Mouse (Mus musculus) midbrain, embryonic 11.5 days (tissue): ENCODE measurements around the gene Mylk3. TPM values are rescaled to one million over a fixed set of nuclear protein-coding genes. Genes with fewer than 3 reads are reported as not detected.

ENCODE experiments used
- ATAC-seq: fragments of 200-750 bp; cut with Nextera tagmentation; 2 replicates; pipeline ENCODE4 v1.8.0; 2017; ENCODE audit warnings: moderate TSS enrichment, moderate library complexity; ENCODE audit not compliant: low FRiP score
- DNase-seq: peaks from one replicate; pipeline ENCODE4 v3.0.0; 2015; ENCODE audit warnings: low spot score; ENCODE audit errors: missing footprints
- H3K27ac ChIP-seq: fragments of 300-500 bp; sonication (generic); 2 replicates; pipeline ENCODE4 v1.5.1; 2014; ENCODE audit warnings: low read depth, low read length
- H3K27me3 ChIP-seq: fragments of 300-500 bp; sonication (generic); 2 replicates; pipeline ENCODE4 v1.6.1; 2014; ENCODE audit warnings: mild to moderate bottlenecking, low read length, moderate library complexity, mixed read lengths; ENCODE audit not compliant: control insufficient read depth, insufficient read depth
- H3K36me3 ChIP-seq: fragments of 300-500 bp; sonication (generic); 2 replicates; pipeline ENCODE4 v1.6.1; 2014; ENCODE audit warnings: mild to moderate bottlenecking, low read length, moderate library complexity, mixed read lengths; ENCODE audit not compliant: control insufficient read depth, insufficient read depth
- H3K4me1 ChIP-seq: fragments of 300-500 bp; sonication (generic); 2 replicates; pipeline ENCODE4 v1.6.1; 2014; ENCODE audit warnings: low read length; ENCODE audit not compliant: control insufficient read depth, insufficient read depth
- H3K4me2 ChIP-seq: fragments of 300-500 bp; sonication (generic); 2 replicates; pipeline ENCODE4 v1.6.1; 2014; ENCODE audit warnings: mild to moderate bottlenecking, moderate library complexity
- H3K4me3 ChIP-seq: fragments of 300-500 bp; sonication (generic); 2 replicates; pipeline ENCODE4 v1.5.1; 2014; ENCODE audit warnings: low read depth, low read length
- H3K9ac ChIP-seq: fragments of 300-500 bp; sonication (generic); 2 replicates; pipeline ENCODE4 v1.6.1; 2014; ENCODE audit warnings: low read length
- H3K9me3 ChIP-seq: fragments of 300-500 bp; sonication (generic); 2 replicates; pipeline ENCODE4 v1.6.1; 2016; ENCODE audit warnings: low read length; ENCODE audit not compliant: control insufficient read depth
- WGBS: fragments of 180-500 bp; shearing (Covaris S2); extraction: QIAGEN DNeasy Blood & Tissue Kit; methylation state at CpG from one replicate; pipeline ENCODE4 v1.1.7; 2014; 5-methylcytosine and 5-hydroxymethylcytosine counted together
- polyA plus RNA-seq: library from polyadenylated mRNA; unstranded; fragments of >200 nt; fragmentation: Nextera tagmentation; extraction: Ambion mirVana; gene quantifications from 2 replicates; pipeline ENCODE4 v1.2.1, GENCODE M21; 2014

The Mylk3 gene
- polyA plus RNA-seq = 1.7 and 2.1 TPM in 2 replicates

- H3K27me3 ChIP-seq = no peaks in the 10 kb centered on the region
- DNase-seq (no peak), ATAC-seq (no peak)
- WGBS = 89% methylated on average over 6 of the region's 6 CpGs
- no peak within 1 kb of the TSS for H3K27ac ChIP-seq
- no peaks in the 10 kb centered on the region for H3K36me3 ChIP-seq
- H3K9me3 ChIP-seq = no peaks in the 10 kb centered on the region
- no peak within 1 kb of the TSS for H3K4me3 ChIP-seq
- H3K9ac ChIP-seq = no peak within 1 kb of the TSS
- H3K4me1 ChIP-seq = no peaks in the 10 kb centered on the region
- no peak within 1 kb of the TSS for H3K4me2 ChIP-seq
Measured at GRCm38 (mm10) chr8:85386205-85386604, at the start of gene Mylk3. Gene Mylk3, minus strand, starts transcription at chr8:85386345.

DNA sequence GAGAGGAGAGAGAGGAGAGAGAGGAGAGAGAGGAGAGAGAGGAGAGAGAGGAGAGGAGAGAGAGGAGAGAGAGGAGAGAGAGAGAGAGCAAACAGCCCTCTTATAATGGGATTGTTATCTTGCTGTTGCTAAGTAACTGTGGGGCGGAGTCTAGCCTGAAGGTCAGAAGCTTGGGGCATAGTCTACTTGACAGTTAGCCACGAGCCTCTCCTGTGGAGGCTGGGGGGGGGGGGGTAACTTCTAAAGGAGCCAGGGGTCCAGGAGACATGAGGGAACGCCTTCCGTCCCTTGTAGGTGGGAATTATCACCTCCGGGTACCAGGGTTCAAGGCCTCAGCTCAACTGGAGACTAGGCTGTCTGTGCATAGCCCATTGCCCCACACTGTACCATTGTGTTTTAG is 49.6 kb upstream of the Mylk3 start:
- H3K9me3 ChIP-seq = no peaks in the 10 kb centered on the region
- H3K27me3 ChIP-seq = no peaks in the 10 kb centered on the region
- H3K4me2 ChIP-seq = no peak overlapping the region
- peaks cover 8% of the 10 kb centered on the region for H3K4me1 ChIP-seq
- ATAC-seq (no peak), DNase-seq (peak; percentile 77)
- H3K36me3 ChIP-seq = no peaks in the 10 kb centered on the region
- no peak overlapping the region for H3K9ac ChIP-seq
- WGBS = 59% methylated on average over 5 of the region's 5 CpGs
- no peak overlapping the region for H3K4me3 ChIP-seq
- H3K27ac ChIP-seq = no peak overlapping the region

GRCm38 (mm10) chr8:85434817-85435216 is 48.7 kb upstream of the Mylk3 start:
- H3K36me3 ChIP-seq = no peaks in the 10 kb centered on the region
- H3K4me2 ChIP-seq = no peak overlapping the region
- H3K4me1 ChIP-seq = peaks cover 10% of the 10 kb centered on the region
- H3K9ac ChIP-seq = no peak overlapping the region
- H3K27ac ChIP-seq = no peak overlapping the region
- H3K4me3 ChIP-seq = no peak overlapping the region
- WGBS = 73% methylated on average over 12 of the region's 12 CpGs
- ATAC-seq (no peak), DNase-seq (peak; percentile 62)
- H3K9me3 ChIP-seq = no peaks in the 10 kb centered on the region
- no peaks in the 10 kb centered on the region for H3K27me3 ChIP-seq

DNA sequence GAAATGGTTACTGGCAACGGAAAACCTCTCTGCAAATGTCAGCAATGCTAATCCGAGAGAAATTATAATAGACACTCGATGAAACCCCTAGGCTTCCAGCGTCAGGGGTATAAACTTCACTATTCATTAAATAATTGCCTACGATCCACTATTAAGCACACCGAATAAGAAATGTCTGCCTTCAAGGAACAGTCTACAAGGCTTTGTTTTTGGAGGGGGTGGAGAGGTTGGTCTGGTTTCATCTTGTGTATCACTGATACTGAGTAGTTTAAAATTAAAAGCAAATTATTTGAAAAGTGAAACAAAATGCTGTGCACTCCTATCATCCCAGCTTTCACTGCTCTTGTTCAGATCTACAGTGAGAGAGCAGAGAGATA is 46.9 kb upstream of the Mylk3 start:
- DNase-seq (no peak), ATAC-seq (peak; percentile 65)
- no peaks in the 10 kb centered on the region for H3K36me3 ChIP-seq
- peak overlapping the region; percentile 52 for H3K4me2 ChIP-seq
- 6% methylated on average over 6 of the region's 6 CpGs for WGBS
- H3K27me3 ChIP-seq = no peaks in the 10 kb centered on the region
- H3K27ac ChIP-seq = no peak overlapping the region
- no peaks in the 10 kb centered on the region for H3K9me3 ChIP-seq
- peak overlapping the region; percentile 72 for H3K4me3 ChIP-seq
- peak overlapping the region; percentile 89 for H3K9ac ChIP-seq
- peaks cover 20% of the 10 kb centered on the region for H3K4me1 ChIP-seq

DNA sequence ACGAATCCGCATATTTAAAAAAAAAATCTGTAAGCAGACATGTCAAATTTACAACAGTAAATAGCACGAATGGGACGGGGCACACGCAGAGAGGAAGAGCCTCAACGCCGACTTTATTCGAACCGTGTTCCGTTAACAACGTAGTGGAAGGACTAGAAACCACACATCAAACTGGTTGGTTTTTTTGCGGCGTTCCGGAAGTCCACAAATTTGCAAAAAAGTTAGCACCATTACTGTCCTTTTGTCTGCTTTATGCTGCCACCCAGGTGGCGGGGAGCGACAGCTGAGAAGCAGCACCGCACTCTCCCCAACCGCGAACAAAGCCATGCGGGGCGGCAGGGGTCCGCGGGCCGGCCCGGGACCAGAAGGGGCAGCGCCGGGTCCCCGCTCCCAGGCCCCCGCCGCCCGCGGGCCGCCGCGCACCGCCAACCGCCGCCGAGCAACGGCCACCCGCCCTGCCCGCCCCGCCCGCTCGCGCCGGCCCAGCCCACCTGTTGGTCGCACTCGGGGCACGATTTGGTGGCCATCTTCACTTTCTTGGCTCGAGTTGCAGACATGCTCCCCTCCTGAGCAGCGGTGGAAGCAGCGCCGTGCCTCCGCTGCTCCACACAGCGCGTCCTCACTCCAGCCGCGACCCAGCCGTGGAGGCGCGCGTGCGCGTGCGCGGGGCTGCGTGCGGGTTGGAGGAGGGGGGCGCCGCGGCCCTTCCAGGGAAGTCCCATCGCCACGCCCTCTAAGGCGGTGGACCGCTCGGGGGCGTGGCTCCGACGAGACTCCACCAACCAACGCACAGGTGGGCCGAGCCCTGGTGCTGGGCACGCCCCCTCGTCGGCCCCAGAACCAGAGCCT is 46.2 kb upstream of the Mylk3 start, which contains the start of gene 4921524J17Rik:
TSS of gene 4921524J17Rik (minus strand) at position 666 of the 849 bp plus-strand sequence.
- H3K27me3 ChIP-seq = no peaks in the 10 kb centered on the region
- H3K4me3 ChIP-seq = peak within 1 kb of the TSS; percentile 72
- DNase-seq (peak; percentile 99), ATAC-seq (peak; percentile 99)
- under 1% methylated on average over 79 of the region's 85 CpGs for WGBS
- peak within 1 kb of the TSS; percentile 52 for H3K4me2 ChIP-seq
- peaks cover 20% of the 10 kb centered on the region for H3K4me1 ChIP-seq
- peak within 1 kb of the TSS; percentile 89 for H3K27ac ChIP-seq
- peak within 1 kb of the TSS; percentile 89 for H3K9ac ChIP-seq
- no peaks in the 10 kb centered on the region for H3K9me3 ChIP-seq
- H3K36me3 ChIP-seq = no peaks in the 10 kb centered on the region

GRCm38 (mm10) chr8:85431281-85432167 is 45.4 kb upstream of the Mylk3 start:
- Histone ChIP-seq H3K4me2 (peak overlapping the region; percentile 52), H3K27me3 (no peaks in the 10 kb centered on the region), H3K4me1 (peaks cover 22% of the 10 kb centered on the region), H3K36me3 (no peaks in the 10 kb centered on the region), H3K4me3 (peak overlapping the region; percentile 72), H3K9me3 (no peaks in the 10 kb centered on the region), H3K27ac (no peak overlapping the region), H3K9ac (peak overlapping the region; percentile 89)
- WGBS = 24% methylated on average over 10 of the region's 10 CpGs
- no peak for ATAC-seq
- no peak for DNase-seq

GRCm38 (mm10) chr8:85430801-85431200 is 44.7 kb upstream of the Mylk3 start:
- Histone ChIP-seq H3K9me3 (no peaks in the 10 kb centered on the region), H3K4me1 (peaks cover 22% of the 10 kb centered on the region), H3K27me3 (no peaks in the 10 kb centered on the region), H3K4me2 (peak overlapping the region; percentile 52), H3K36me3 (no peaks in the 10 kb centered on the region), H3K27ac (no peak overlapping the region), H3K4me3 (no peak overlapping the region; the same call in 1 of the 2 replicates), H3K9ac (no peak overlapping the region)
- 26% methylated on average over 3 of the region's 3 CpGs for WGBS
- peak; percentile 84 for DNase-seq
- ATAC-seq = no peak

DNA sequence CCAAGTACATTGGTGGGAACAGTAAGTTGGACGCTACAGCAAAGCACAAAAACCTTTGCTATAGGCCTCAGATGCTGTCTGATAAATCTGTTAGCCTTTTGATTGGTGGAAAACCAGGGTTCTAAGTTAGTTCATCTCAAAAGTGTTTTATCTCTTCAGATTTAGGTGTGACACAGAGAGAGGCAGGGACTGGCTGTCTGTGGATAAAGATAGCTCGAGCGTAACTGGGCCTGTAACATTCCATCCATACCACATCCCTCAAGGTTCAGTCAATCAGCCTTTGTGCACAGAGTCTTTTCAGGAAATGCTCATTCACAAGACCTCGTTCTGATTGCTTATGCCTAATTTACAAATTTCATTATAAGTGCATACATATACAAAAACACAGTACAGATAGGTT is 43.1 kb upstream of the Mylk3 start:
- H3K4me2 ChIP-seq = no peak overlapping the region
- no peaks in the 10 kb centered on the region for H3K9me3 ChIP-seq
- no peaks in the 10 kb centered on the region for H3K27me3 ChIP-seq
- 15% methylated on average over 4 of the region's 4 CpGs for WGBS
- peaks cover 22% of the 10 kb centered on the region for H3K4me1 ChIP-seq
- no peak overlapping the region for H3K27ac ChIP-seq
- no peak overlapping the region for H3K4me3 ChIP-seq
- H3K9ac ChIP-seq = peak overlapping the region; percentile 38; the same call in 1 of the 2 replicates
- DNase-seq (peak; percentile 88), ATAC-seq (no peak)
- H3K36me3 ChIP-seq = no peaks in the 10 kb centered on the region

- Histone ChIP-seq H3K9ac (no peak overlapping the region), H3K27me3 (no peaks in the 10 kb centered on the region), H3K4me3 (no peak overlapping the region), H3K27ac (no peak overlapping the region), H3K4me1 (peaks cover 22% of the 10 kb centered on the region), H3K36me3 (no peaks in the 10 kb centered on the region), H3K4me2 (no peak overlapping the region), H3K9me3 (no peaks in the 10 kb centered on the region)
- DNase-seq = peak; percentile 82
- WGBS = 80% methylated on average over 4 of the region's 4 CpGs
- no peak for ATAC-seq
Measured at GRCm38 (mm10) chr8:85427026-85427425, 40.9 kb upstream of the Mylk3 start.
